Mouse (Mus musculus) effector memory CD4-positive, alpha-beta T cell, adult 7 months (primary cell): ENCODE measurements around the gene Snai3. TPM values are rescaled to one million over a fixed set of nuclear protein-coding genes. Genes with fewer than 3 reads are reported as not detected.

Source experiments
- polyA plus RNA-seq: library from polyadenylated mRNA; unstranded; fragments of 100-300 nt; shearing (Covaris generic); gene quantifications from one replicate; pipeline ENCODE4 v1.2.1, GENCODE M21; 2017

Snai3 gene
- 11.0 TPM for polyA plus RNA-seq

GRCm38 (mm10) chr8:122460524-122461472 is at the start of gene Snai3:
TSS of gene Snai3 (minus strand) at chr8:122460733.

DNA sequence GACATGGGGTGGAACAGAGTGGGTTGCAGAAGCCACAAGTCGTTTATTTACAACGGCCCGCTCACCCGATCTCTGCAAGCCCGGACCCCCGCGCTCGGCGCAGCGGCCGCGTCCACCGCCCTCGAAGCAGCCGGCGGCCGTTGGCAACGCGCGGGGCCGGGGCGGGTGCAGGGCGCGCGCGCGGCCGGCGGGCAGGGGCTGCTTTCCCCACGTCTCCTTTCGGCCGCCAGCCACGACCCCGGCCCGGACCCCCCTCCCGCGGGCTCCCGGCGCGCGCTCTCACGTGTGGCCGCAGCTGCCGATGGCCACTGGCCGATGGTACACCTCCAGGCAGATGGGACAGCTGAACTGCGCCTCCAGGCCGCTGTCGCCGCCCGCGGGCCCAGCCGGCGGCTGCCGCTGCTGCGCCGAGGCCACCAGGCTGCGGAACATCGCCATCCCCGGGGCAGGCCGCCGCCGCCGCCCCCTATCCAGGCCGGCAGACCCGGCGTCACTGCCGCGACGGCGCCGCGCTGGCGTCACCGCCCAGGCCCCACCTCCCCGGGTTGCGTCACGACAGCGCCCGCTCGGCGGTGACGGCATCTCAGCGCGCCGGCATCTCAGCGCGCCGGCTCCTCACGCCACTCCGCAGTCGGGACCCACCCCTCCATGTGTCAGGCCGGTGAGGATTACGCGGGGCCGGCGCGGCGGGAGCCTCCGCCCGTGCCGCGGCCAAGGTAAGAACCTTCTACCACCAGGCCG is 15.2 kb upstream of the Snai3 start, which contains the start of the genes Rnf166 and Ctu2:
Gene Rnf166, minus strand, starts transcription at position 485 of the 741 bp plus-strand sequence.
Gene Ctu2, plus strand, starts transcription at position 564 of the 741 bp plus-strand sequence.

GRCm38 (mm10) chr8:122443262-122444006 is 17.1 kb downstream of the Snai3 start, which contains the start of gene Mvd:
TSS of gene Mvd (minus strand) at chr8:122443422.

DNA sequence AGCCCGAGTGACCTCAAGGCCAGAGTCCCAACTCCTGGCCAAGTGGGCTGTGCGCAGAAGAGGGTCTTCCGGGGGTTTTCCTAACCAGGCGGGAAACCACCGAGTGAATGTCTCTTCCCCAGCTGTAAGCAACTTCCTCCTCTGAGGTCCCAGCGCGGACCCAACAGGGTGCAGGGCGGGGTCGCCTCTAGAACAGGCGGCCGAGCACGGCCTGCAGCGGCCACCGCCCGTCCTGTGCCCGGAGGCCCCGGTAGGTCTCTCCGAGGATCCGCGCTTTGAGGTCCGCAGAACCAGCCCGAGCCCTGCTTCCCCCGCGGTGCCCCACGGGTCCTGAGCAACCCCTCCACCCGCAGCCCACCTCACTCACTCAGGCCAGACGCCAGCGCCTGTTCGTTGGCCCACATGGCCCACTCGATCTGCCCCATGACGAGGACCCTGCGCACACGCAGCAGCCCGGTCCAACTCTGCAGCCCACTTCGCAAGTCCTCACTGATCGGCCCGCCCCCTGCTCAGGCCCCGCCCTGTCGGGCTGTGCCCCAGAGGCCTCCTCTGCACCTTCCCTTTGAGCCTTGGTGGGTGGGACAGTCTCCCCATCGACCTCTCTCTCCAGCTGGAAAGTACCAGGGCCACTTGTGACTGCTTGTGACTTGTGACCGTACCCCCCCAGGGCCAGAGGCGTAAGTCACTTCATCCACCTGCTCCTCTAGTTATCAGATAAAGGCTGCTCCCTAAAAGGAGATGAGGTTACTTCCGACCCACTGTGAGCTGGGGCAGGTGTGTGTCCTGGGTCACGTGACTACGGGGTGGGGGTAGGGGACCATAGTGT is 27.9 kb downstream of the Snai3 start, which contains the start of gene Cyba:
Gene Cyba, minus strand, starts transcription at position 488 of the 826 bp plus-strand sequence.

DNA sequence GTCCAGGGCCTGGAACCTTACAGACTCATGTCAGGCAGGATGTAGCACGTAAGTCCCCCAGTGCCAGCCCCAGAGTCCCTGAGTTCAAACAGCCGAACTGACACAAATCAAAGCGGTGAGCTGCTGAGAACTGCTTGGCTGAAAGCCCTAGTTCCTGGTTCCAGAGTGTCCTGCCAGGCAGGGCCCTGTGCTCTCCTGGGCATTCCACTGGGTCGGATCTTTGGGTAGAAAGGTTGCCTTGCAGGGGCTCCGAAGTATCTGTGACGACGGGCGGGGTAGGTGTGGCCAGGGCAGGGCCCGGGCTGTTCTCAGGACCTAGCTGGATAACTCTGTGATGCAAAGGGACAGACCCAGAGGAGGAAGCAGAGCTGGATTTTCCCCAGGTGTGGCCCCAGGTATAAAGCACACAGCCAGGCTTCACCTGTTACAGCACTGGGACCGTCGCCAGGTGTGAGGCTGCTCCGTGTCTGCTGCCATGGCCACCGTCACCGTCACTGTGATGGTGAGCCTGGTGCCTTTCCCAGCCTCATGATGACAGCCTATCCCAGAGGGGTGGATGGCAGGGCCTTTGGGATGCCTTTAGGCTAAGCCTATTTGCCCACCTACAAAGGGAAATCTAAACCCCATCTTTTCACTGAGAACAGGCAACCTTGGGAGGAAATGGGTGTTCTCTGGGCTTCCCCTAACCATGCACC is 39.0 kb downstream of the Snai3 start, which contains the start of gene Il17c:
Gene Il17c, plus strand, starts transcription at position 645 of the 695 bp plus-strand sequence.

Other genes starting within 250 kb of the Snai3 start
- 49.6 TPM for gene Zfpm1, start 178.6 kb downstream of the Snai3 start, polyA plus RNA-seq
- not detected for gene Trhr2, start 100.0 kb downstream of the Snai3 start, polyA plus RNA-seq
- 53.8 TPM for gene Zc3h18, start 84.1 kb downstream of the Snai3 start, polyA plus RNA-seq
- gene Il17c, start 38.7 kb downstream of the Snai3 start, polyA plus RNA-seq: not detected
- gene Cyba, start 27.8 kb downstream of the Snai3 start, polyA plus RNA-seq: 489 TPM
- 7.1 TPM for gene Mvd, start 17.3 kb downstream of the Snai3 start, polyA plus RNA-seq
- gene Rnf166, start 15.3 kb upstream of the Snai3 start, polyA plus RNA-seq: 202 TPM
- gene Ctu2, start 15.4 kb upstream of the Snai3 start, polyA plus RNA-seq: 47.3 TPM
- 36.6 TPM for gene Piezo1, start 90.6 kb upstream of the Snai3 start, polyA plus RNA-seq
- gene Cdt1, start 107.3 kb upstream of the Snai3 start, polyA plus RNA-seq: 115 TPM
- gene Aprt, start 116.2 kb upstream of the Snai3 start, polyA plus RNA-seq: 185 TPM
- gene Galns, start 150.7 kb upstream of the Snai3 start, polyA plus RNA-seq: 5.6 TPM
- 43.7 TPM for gene Trappc2l, start 150.9 kb upstream of the Snai3 start, polyA plus RNA-seq
- gene Pabpn1l, start 162.0 kb upstream of the Snai3 start, polyA plus RNA-seq: not detected
- 0.78 TPM for gene Cbfa2t3, start 238.4 kb upstream of the Snai3 start, polyA plus RNA-seq